Mouse (Mus musculus) midbrain, embryonic 13.5 days (tissue): Measurements from ENCODE around the gene Cpeb2. TPM values are rescaled to one million over a fixed set of nuclear protein-coding genes. Genes with fewer than 3 reads are reported as not detected.
A peak's percentile ranks its signal among the peaks of the same experiment; 100 is the strongest.

Source experiments
- ATAC-seq: fragments of 200-750 bp; cut with Nextera tagmentation; 2 replicates; pipeline ENCODE4 v1.8.0; 2017; ENCODE audit warnings: mild to moderate bottlenecking, moderate TSS enrichment, moderate library complexity
- H3K27ac ChIP-seq: fragments of 300-500 bp; sonication (generic); 2 replicates; pipeline ENCODE4 v1.5.1; 2015; ENCODE audit warnings: inconsistent platforms, mild to moderate bottlenecking, moderate library complexity
- H3K27me3 ChIP-seq: fragments of 300-500 bp; sonication (generic); 2 replicates; pipeline ENCODE4 v1.6.1; 2015; ENCODE audit warnings: mild to moderate bottlenecking, inconsistent platforms
- H3K36me3 ChIP-seq: fragments of 300-500 bp; sonication (generic); 2 replicates; pipeline ENCODE4 v1.6.1; 2015; ENCODE audit warnings: mild to moderate bottlenecking, inconsistent platforms
- H3K4me1 ChIP-seq: fragments of 300-500 bp; sonication (generic); replicated peaks from 2 replicates; pipeline ENCODE4 v1.6.1; 2015; ENCODE audit warnings: inconsistent platforms
- H3K4me2 ChIP-seq: fragments of 300-500 bp; sonication (generic); replicated peaks from 2 replicates; pipeline ENCODE4 v1.6.1; 2015; ENCODE audit warnings: moderate library complexity, mild to moderate bottlenecking, inconsistent platforms
- H3K4me3 ChIP-seq: fragments of 300-500 bp; sonication (generic); replicated peaks from 2 replicates; pipeline ENCODE4 v1.5.1; 2015; ENCODE audit warnings: mild to moderate bottlenecking, inconsistent platforms
- H3K9ac ChIP-seq: fragments of 300-500 bp; sonication (generic); replicated peaks from 2 replicates; pipeline ENCODE4 v1.6.1; 2015; ENCODE audit warnings: mild to moderate bottlenecking, inconsistent platforms
- H3K9me3 ChIP-seq: fragments of 300-500 bp; sonication (generic); 2 replicates; pipeline ENCODE4 v1.6.1; 2016; ENCODE audit warnings: mild to moderate bottlenecking, inconsistent platforms
- WGBS: fragments of 180-500 bp; shearing (Covaris S2); methylation state at CpG from one replicate; pipeline ENCODE4 v1.1.7; 2015; 5-methylcytosine and 5-hydroxymethylcytosine counted together
- polyA plus RNA-seq: library from polyadenylated mRNA; unstranded; fragments of >200 nt; fragmentation: Nextera tagmentation; extraction: Ambion mirVana; gene quantifications from 2 replicates; pipeline ENCODE4 v1.2.1, GENCODE M21; 2015

Cpeb2 gene
- polyA plus RNA-seq, 1 experiment from 2014 or later: 12.1 TPM

GRCm38 (mm10) chr5:43227607-43228006 is 5.4 kb upstream of the Cpeb2 start:
- ATAC-seq: no peak
- Histone ChIP-seq H3K27ac (no peak overlapping the region), H3K9ac (no peak overlapping the region), H3K4me2 (no peak overlapping the region), H3K4me3 (no peak overlapping the region), H3K27me3 (peaks cover 6% of the 10 kb centered on the region; the same call in 1 of the 2 replicates), H3K36me3 (no peaks in the 10 kb centered on the region), H3K9me3 (no peaks in the 10 kb centered on the region), H3K4me1 (no peaks in the 10 kb centered on the region)
- WGBS: 84% methylated on average over 5 of the region's 5 CpGs

DNA sequence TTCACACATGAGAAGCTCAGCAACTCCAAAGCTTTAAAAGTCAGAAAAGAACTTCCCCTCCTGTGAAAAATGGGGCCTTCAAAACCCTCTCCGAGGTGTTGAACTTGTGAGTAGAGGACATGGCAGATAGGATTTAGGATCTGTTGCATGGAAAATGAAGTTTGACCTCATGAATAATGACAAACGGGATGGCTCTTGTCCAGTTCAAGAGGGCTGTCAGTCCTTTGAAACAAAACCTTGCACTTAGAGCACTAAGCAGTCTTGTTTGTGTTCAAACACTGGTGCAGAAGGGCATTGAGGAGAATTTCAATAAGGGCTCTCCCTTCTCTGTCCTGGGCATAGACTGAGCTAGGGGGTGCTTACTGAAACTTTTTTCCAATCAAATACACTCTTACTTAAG is 1.9 kb upstream of the Cpeb2 start:
- Histone ChIP-seq H3K27ac (no peak overlapping the region), H3K36me3 (no peaks in the 10 kb centered on the region), H3K9me3 (no peaks in the 10 kb centered on the region), H3K9ac (no peak overlapping the region), H3K4me1 (peaks cover 8% of the 10 kb centered on the region), H3K4me3 (no peak overlapping the region), H3K27me3 (peaks cover 6% of the 10 kb centered on the region; the same call in 1 of the 2 replicates), H3K4me2 (no peak overlapping the region)
- ATAC-seq: no peak
- 40% methylated on average over 2 of the region's 2 CpGs for WGBS

GRCm38 (mm10) chr5:43232149-43232479 is 856 bp upstream of the Cpeb2 start:
- H3K27ac ChIP-seq: peak overlapping the region; percentile 100
- WGBS: 2% methylated on average over 6 of the region's 6 CpGs
- ATAC-seq: no peak
- peak overlapping the region; percentile 97 for H3K4me3 ChIP-seq
- H3K36me3 ChIP-seq: no peaks in the 10 kb centered on the region
- H3K27me3 ChIP-seq: peaks cover 6% of the 10 kb centered on the region; the same call in 1 of the 2 replicates
- H3K9ac ChIP-seq: peak overlapping the region; percentile 99
- H3K4me2 ChIP-seq: peak overlapping the region; percentile 80
- peaks cover 11% of the 10 kb centered on the region for H3K4me1 ChIP-seq
- no peaks in the 10 kb centered on the region for H3K9me3 ChIP-seq

GRCm38 (mm10) chr5:43233316-43234181 is 579 bp downstream of the Cpeb2 start:
- no peaks in the 10 kb centered on the region for H3K9me3 ChIP-seq
- peak; percentile 73 for ATAC-seq
- H3K4me1 ChIP-seq: peaks cover 16% of the 10 kb centered on the region
- under 1% methylated on average over 90 of the region's 101 CpGs for WGBS
- peak overlapping the region; percentile 100 for H3K27ac ChIP-seq
- H3K4me2 ChIP-seq: peak overlapping the region; percentile 80
- peaks cover 6% of the 10 kb centered on the region; the same call in 1 of the 2 replicates for H3K27me3 ChIP-seq
- peak overlapping the region; percentile 97 for H3K4me3 ChIP-seq
- H3K36me3 ChIP-seq: no peaks in the 10 kb centered on the region
- peak overlapping the region; percentile 99 for H3K9ac ChIP-seq

- Histone ChIP-seq H3K9ac (peak overlapping the region; percentile 99), H3K4me3 (peak overlapping the region; percentile 97), H3K9me3 (no peaks in the 10 kb centered on the region), H3K4me2 (peak overlapping the region; percentile 80), H3K4me1 (peaks cover 24% of the 10 kb centered on the region), H3K27me3 (peaks cover 6% of the 10 kb centered on the region; the same call in 1 of the 2 replicates), H3K36me3 (no peaks in the 10 kb centered on the region), H3K27ac (peak overlapping the region; percentile 100)
- peak; percentile 44 for ATAC-seq
- WGBS: under 1% methylated on average over 64 of the region's 113 CpGs
Measured at GRCm38 (mm10) chr5:43234321-43235185, 1.6 kb downstream of the Cpeb2 start.

DNA sequence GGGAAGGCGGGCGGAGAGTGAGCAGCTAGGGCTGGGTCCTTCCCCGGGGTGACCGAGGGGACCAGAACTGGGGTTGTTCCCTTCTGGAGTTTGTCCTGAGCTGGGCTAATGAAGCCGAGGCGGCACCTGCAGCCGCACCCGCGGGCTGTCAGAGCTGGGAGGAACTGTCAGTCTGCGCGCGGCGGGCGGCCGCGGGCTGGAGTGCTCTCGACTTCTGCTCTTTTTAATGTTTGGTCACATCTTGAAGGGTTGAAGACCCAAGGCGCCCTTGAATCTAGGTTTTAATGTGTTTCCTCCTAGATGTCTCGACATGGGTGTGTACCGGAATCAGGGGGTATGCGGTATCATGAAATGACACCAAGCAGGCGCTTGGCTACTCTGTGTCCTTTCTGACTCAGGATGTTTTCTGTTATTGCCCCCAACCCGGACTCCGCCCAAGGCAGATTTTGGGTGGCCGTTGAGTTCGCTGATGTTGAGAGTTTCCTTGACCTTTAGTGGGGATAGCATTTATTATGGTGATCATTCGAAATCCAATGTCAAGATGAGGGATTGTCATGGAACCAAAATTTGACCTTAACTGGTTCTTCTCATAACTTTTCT is 2.3 kb downstream of the Cpeb2 start:
- Histone ChIP-seq H3K4me3 (peak overlapping the region; percentile 97), H3K4me2 (peak overlapping the region; percentile 80), H3K9me3 (no peaks in the 10 kb centered on the region), H3K27ac (peak overlapping the region; percentile 100), H3K36me3 (no peaks in the 10 kb centered on the region), H3K9ac (peak overlapping the region; percentile 99), H3K27me3 (peaks cover 6% of the 10 kb centered on the region; the same call in 1 of the 2 replicates), H3K4me1 (peaks cover 28% of the 10 kb centered on the region)
- WGBS: 3% methylated on average over 27 of the region's 27 CpGs
- 0 out of 2 replicates have a peak, but pooled peaks have one; percentile 1 for ATAC-seq

DNA sequence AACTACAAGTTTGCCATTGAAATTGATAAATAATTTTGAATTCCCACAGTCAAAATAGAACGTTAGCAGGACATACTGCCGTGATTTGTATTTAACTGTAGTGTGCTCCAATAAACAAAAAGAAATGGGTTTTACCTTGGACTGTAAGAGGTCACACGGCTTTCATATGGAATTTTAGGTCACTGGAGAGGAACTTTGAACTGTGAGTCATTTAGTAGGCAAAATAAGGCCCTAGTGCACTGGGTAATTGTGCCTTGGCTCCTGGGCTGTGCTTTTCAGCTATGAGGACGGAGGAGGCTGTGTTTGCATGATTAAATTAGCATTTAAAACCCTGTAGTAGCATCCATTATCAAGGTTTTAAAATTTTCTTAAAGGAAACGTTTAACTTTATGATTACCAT is 3.0 kb downstream of the Cpeb2 start:
- H3K4me1 ChIP-seq: peaks cover 28% of the 10 kb centered on the region
- peak overlapping the region; percentile 97 for H3K4me3 ChIP-seq
- ATAC-seq: no peak
- H3K9ac ChIP-seq: peak overlapping the region; percentile 99
- H3K36me3 ChIP-seq: no peaks in the 10 kb centered on the region
- no peak overlapping the region for H3K27ac ChIP-seq
- WGBS: 23% methylated on average over 5 of the region's 5 CpGs
- H3K27me3 ChIP-seq: peaks cover 3% of the 10 kb centered on the region; the same call in 1 of the 2 replicates
- H3K4me2 ChIP-seq: peak overlapping the region; percentile 80
- no peaks in the 10 kb centered on the region for H3K9me3 ChIP-seq

DNA sequence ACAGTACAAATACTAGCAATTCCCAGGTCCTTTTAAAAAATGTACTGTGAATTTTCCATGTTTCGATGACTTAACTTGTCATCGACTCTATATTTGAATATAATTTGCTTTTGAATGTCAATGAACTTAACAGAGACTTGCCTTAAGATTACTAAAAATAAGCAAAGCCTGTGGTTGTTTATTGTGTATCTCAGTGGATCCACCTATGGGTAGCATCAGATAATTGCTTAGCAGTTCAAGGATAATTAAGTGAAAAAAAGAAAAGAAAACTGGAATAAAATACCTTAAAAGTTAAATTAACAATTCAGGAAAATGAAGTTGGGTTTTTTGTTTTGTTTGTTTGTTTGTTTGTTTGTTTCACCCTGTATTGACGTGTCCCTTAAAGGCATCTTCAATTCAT is 3.5 kb downstream of the Cpeb2 start:
- no peaks in the 10 kb centered on the region for H3K9me3 ChIP-seq
- H3K4me2 ChIP-seq: peak overlapping the region; percentile 55; the same call in 1 of the 2 replicates
- H3K27me3 ChIP-seq: no peaks in the 10 kb centered on the region
- no peaks in the 10 kb centered on the region for H3K36me3 ChIP-seq
- no peak for ATAC-seq
- no peak overlapping the region for H3K27ac ChIP-seq
- WGBS: 74% methylated on average over 3 of the region's 3 CpGs
- H3K4me1 ChIP-seq: peaks cover 28% of the 10 kb centered on the region
- H3K4me3 ChIP-seq: peak overlapping the region; percentile 97
- H3K9ac ChIP-seq: no peak overlapping the region

GRCm38 (mm10) chr5:43237238-43237637 is 4.3 kb downstream of the Cpeb2 start:
- Histone ChIP-seq H3K4me3 (peak overlapping the region; percentile 97), H3K9ac (peak overlapping the region; percentile 61; the same call in 1 of the 2 replicates), H3K4me2 (peak overlapping the region; percentile 55), H3K4me1 (peaks cover 28% of the 10 kb centered on the region), H3K27me3 (no peaks in the 10 kb centered on the region), H3K27ac (no peak overlapping the region), H3K36me3 (no peaks in the 10 kb centered on the region), H3K9me3 (no peaks in the 10 kb centered on the region)
- 63% methylated on average over 12 of the region's 12 CpGs for WGBS
- ATAC-seq: no peak

GRCm38 (mm10) chr5:43239141-43239835 is 6.3 kb downstream of the Cpeb2 start:
- Histone ChIP-seq H3K4me3 (0 out of 2 replicates have a peak overlapping the region, but pooled peaks have one; percentile 2), H3K27me3 (no peaks in the 10 kb centered on the region), H3K4me2 (peak overlapping the region; percentile 28), H3K4me1 (peaks cover 28% of the 10 kb centered on the region), H3K36me3 (no peaks in the 10 kb centered on the region), H3K27ac (no peak overlapping the region), H3K9me3 (no peaks in the 10 kb centered on the region), H3K9ac (no peak overlapping the region)
- no peak for ATAC-seq
- 84% methylated on average over 6 of the region's 6 CpGs for WGBS

- H3K4me3 ChIP-seq: no peak overlapping the region
- ATAC-seq: no peak
- H3K27ac ChIP-seq: no peak overlapping the region
- H3K36me3 ChIP-seq: peaks cover 8% of the 10 kb centered on the region
- peaks cover 24% of the 10 kb centered on the region for H3K4me1 ChIP-seq
- H3K27me3 ChIP-seq: no peaks in the 10 kb centered on the region
- H3K9me3 ChIP-seq: no peaks in the 10 kb centered on the region
- no peak overlapping the region for H3K9ac ChIP-seq
- H3K4me2 ChIP-seq: 0 out of 2 replicates have a peak overlapping the region, but pooled peaks have one; percentile 13
Measured at GRCm38 (mm10) chr5:43240729-43241128, 7.8 kb downstream of the Cpeb2 start.
